Mouse (Mus musculus) MN1 (cell line): ENCODE measurements around the gene Mettl17.
"Not testable (repeated sequence)": the region's sequence is repeated elsewhere in the genome, so short reads cannot be mapped to it uniquely, and the experiment has no call there.

Experiments
- DNase-seq: peaks from one replicate; pipeline ENCODE4 v3.0.0-alpha.2; 2016; ENCODE audit warnings: low spot score

The Mettl17 gene

GRCm38 (mm10) chr14:51896539-51897170, 12.0 kb downstream of the Mettl17 start:
- no peak for DNase-seq

GRCm38 (mm10) chr14:51899351-51899750, 14.7 kb downstream of the Mettl17 start:
- DNase-seq: no peak

- DNase-seq: peak; percentile 78
These were observed 18.4 kb downstream of the Mettl17 start for GRCm38 (mm10) chr14:51902806-51903710.

- no peak for DNase-seq
These were observed 19.1 kb downstream of the Mettl17 start for GRCm38 (mm10) chr14:51903782-51904181.

- DNase-seq: no peak
These were observed 20.1 kb downstream of the Mettl17 start for GRCm38 (mm10) chr14:51904706-51905105.

GRCm38 (mm10) chr14:51906102-51906501, 21.5 kb downstream of the Mettl17 start:
- DNase-seq: no peak

- DNase-seq: no peak
These were observed 26.7 kb downstream of the Mettl17 start for GRCm38 (mm10) chr14:51911301-51911700.

- peak; percentile 39 for DNase-seq
These were observed 27.9 kb downstream of the Mettl17 start for GRCm38 (mm10) chr14:51912391-51913061.

- DNase-seq: peak; percentile 79
These were observed 28.7 kb downstream of the Mettl17 start for GRCm38 (mm10) chr14:51913062-51913959.

GRCm38 (mm10) chr14:51913960-51914762, 29.5 kb downstream of the Mettl17 start, which contains the start of gene Ndrg2:
Gene Ndrg2, minus strand, starts transcription at chr14:51914158.
- DNase-seq: peak; percentile 28

- DNase-seq: no peak
These were observed 30.4 kb downstream of the Mettl17 start for GRCm38 (mm10) chr14:51915030-51915429.

GRCm38 (mm10) chr14:51916539-51916938, 31.9 kb downstream of the Mettl17 start:
- DNase-seq: no peak

- DNase-seq: no peak
These were observed 33.5 kb downstream of the Mettl17 start, which contains the start of gene Tppp2 for GRCm38 (mm10) chr14:51918125-51918524. Gene Tppp2, plus strand, starts transcription at chr14:51918425.

- DNase-seq: no peak
These were observed 34.3 kb downstream of the Mettl17 start for GRCm38 (mm10) chr14:51918966-51919365.

GRCm38 (mm10) chr14:51921759-51922570, 37.3 kb downstream of the Mettl17 start:
- no peak for DNase-seq

GRCm38 (mm10) chr14:51922571-51922865, 37.9 kb downstream of the Mettl17 start, which contains the start of gene Rnase13:
Gene Rnase13, minus strand, starts transcription at chr14:51922773.
- DNase-seq: no peak

GRCm38 (mm10) chr14:51922910-51923309, 38.3 kb downstream of the Mettl17 start:
- no peak for DNase-seq

- DNase-seq: no peak
These were observed 38.9 kb downstream of the Mettl17 start for GRCm38 (mm10) chr14:51923492-51923891.

GRCm38 (mm10) chr14:51926930-51927329, 42.3 kb downstream of the Mettl17 start:
- not testable (repeated sequence) for DNase-seq
